Mouse (Mus musculus): ENCODE measurements around the gene Wdr24.

Gene Wdr24

DNA sequence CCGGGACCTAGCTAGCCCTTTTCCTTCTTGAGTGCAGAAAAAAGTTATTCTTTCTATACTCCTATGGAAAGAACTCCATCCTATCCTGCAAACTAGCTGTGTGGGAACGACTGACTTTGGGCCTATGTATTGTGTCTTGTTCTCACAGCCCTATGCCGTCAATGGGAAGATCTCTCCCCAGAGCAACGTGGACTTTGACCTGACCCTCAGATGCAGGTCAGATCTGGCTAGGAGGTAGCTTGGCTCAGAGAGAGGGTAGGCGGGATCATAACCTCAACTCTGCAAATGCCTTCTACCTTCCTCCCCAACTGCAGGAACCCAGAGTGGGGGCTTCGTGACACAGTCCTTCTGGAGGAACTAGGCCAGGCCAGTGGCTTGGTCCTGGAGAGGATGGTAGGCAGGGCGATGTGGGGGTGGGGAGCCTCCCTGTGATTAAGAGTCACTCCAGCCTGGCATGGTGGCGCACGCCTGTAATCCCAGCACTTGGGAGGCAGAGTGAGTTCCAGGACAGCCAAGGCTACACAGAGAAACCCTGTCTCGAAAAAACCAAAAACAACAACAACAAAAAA lies 53.0 kb downstream of the Wdr24 start:
- in situ Hi-C loops (cut with MboI, MseI), result no loop called here

DNA sequence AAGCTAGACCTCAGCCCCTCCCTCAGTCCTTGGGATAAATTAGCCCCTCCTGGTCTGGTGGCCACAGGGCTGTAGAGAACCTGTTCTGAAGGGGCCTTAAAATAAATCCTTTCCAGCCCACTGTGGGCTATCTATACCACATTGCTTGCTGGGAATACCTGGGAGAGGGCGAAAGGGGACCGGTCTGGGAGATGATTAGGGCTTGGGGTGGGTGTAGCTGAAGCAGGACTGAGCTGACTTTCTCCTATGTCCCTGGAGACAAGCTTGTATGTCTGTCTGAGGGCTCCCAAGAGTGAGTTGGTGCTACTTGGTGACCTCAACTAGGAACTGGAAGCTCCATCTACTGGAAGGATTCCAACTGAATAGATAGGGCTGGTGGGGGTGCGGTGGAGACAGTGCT lies 53.6 kb downstream of the Wdr24 start:
- in situ Hi-C loops (cut with MboI, MseI), result no loop called here

DNA sequence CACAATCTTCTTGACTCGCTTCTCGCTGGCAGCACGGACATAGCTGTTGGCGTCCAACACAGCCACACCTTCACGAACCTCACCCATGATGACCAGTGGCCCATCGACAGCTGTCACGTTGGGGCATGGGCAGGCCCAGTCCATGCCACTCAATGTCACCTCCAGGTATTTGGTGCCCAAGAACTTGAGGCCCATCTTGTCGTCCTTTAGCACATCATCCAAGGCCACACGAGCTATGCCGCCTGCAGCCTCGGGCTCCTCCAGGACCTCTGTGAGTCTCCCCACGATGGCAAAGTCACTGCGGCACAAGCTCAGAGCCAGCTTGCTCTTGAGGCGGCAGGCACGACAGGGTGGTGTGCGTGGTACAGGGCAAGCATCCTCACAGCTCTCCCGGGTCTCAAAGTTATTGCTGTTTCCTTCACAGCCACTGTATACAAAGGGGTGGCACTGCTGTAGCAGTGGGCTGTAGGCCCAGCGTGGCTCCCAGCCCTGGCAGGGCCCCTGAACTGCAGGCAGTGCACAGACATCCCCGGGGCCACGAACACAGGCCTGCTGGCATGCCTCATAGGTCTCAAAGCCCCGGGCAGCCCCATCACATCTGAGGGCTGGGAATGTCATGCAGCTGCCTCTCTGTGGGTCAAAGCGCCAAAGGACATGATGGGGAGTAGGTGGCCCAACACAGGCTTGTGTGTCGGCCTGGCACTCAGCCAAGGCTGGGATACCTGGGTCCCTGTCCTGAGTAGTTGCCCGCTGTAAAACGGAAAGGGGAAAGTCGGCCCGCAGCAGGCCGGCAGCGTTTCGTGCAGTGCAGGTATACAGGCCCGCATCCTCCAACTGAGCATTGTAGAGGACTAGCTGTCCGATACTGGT lies 54.5 kb downstream of the Wdr24 start:
- in situ Hi-C loops (cut with MboI, MseI), result no loop called here

All from T-helper 1 cell (primary cell).